Mouse (Mus musculus) liver, adult 2 months (tissue): Measurements from ENCODE around the gene Spin4. TPM values are rescaled to one million over a fixed set of nuclear protein-coding genes. Genes with fewer than 3 reads are reported as not detected.
A peak's percentile ranks its signal among the peaks of the same experiment; 100 is the strongest.

Experiments
- DNase-seq: peaks from one replicate; pipeline ENCODE4 v3.0.0-alpha.2; 2011; ENCODE audit warnings: low read depth, low spot score; ENCODE audit errors: extremely low read depth
- H3K27ac ChIP-seq: fragments of 200-500 bp; replicated peaks from 2 replicates; pipeline ENCODE4 v1.5.1; 2012; ENCODE audit warnings: low read depth, mild to moderate bottlenecking, control low read depth, inconsistent platforms, low read length; ENCODE audit not compliant: insufficient read depth
- H3K27me3 ChIP-seq: fragments of 200-500 bp; 2 replicates; pipeline ENCODE4 v1.6.1; 2012; ENCODE audit warnings: mild to moderate bottlenecking, moderate library complexity, low read length, inconsistent platforms; ENCODE audit not compliant: control insufficient read depth, insufficient read depth
- H3K36me3 ChIP-seq: fragments of 200-500 bp; 2 replicates; pipeline ENCODE4 v1.6.1; 2012; ENCODE audit warnings: low read length, inconsistent platforms; ENCODE audit not compliant: control insufficient read depth, insufficient read depth
- H3K4me1 ChIP-seq: fragments of 200-500 bp; 2 replicates; pipeline ENCODE4 v1.6.1; 2011; ENCODE audit warnings: low read length; ENCODE audit not compliant: control insufficient read depth, insufficient read depth
- H3K4me3 ChIP-seq: fragments of 200-500 bp; 2 replicates; pipeline ENCODE4 v1.5.1; 2011; ENCODE audit warnings: low read depth, mild to moderate bottlenecking, control low read depth, low read length, moderate library complexity; ENCODE audit not compliant: insufficient read depth
- H3K79me2 ChIP-seq: fragments of 200-500 bp; 2 replicates; pipeline ENCODE4 v1.6.1; 2012; ENCODE audit warnings: inconsistent platforms, mild to moderate bottlenecking, low read length, moderate library complexity; ENCODE audit not compliant: control insufficient read depth, insufficient read depth
- H3K9ac ChIP-seq: fragments of 200-500 bp; 2 replicates; pipeline ENCODE4 v1.6.1; 2012; ENCODE audit warnings: low read depth, mild to moderate bottlenecking, control low read depth, inconsistent platforms, low read length
- CTCF ChIP-seq: fragments of 200-500 bp; IDR thresholded peaks from 2 replicates; pipeline ENCODE4 v1.5.1; 2011; ENCODE audit warnings: low read depth, low read length, control low read depth
- POLR2A ChIP-seq: fragments of 200-500 bp; IDR thresholded peaks from 2 replicates; pipeline ENCODE4 v1.6.1; 2011; ENCODE audit warnings: low read length, control low read depth; ENCODE audit not compliant: insufficient read depth; ENCODE audit errors: extremely low read depth
- WGBS: fragments of 180-500 bp; shearing (Covaris S2); methylation state at CpG from one replicate; pipeline ENCODE4 v1.1.7; 2018; 5-methylcytosine and 5-hydroxymethylcytosine counted together
- polyA plus RNA-seq: library from polyadenylated mRNA; depleted of rRNA; stranded (reverse); fragments of >200 nt; gene quantifications from 2 replicates; pipeline ENCODE4 v1.2.3, GENCODE M21; 2012; rRNA removed
- total RNA-seq: library from RNA; depleted of rRNA; stranded (reverse); fragments of >200 nt; gene quantifications from 2 replicates; pipeline ENCODE4 v1.2.3, GENCODE M21; 2014; rRNA removed

The Spin4 gene
- total and polyA plus RNA-seq, 2 experiments = 0.12 to 0.65 TPM

GRCm38 (mm10) chrX:94990903-94991302 is 35.6 kb downstream of the Spin4 start:
- Histone ChIP-seq H3K36me3 (no peaks in the 10 kb centered on the region), H3K27ac (no peak overlapping the region), H3K4me1 (0 out of 2 replicates have a peak, but pooled peaks cover 4% of the 10 kb centered on the region), H3K4me3 (peak overlapping the region; percentile 62; the same call in 1 of the 2 replicates), H3K9ac (no peak overlapping the region), H3K79me2 (no peaks in the 10 kb centered on the region), H3K27me3 (no peaks in the 10 kb centered on the region)
- no peak for DNase-seq
- 75% methylated on average over 2 of the region's 2 CpGs for WGBS
- no peak for TF ChIP-seq POLR2A
- TF ChIP-seq CTCF = no peak

- Histone ChIP-seq H3K27ac (no peak overlapping the region), H3K9ac (peak overlapping the region; percentile 48), H3K79me2 (no peaks in the 10 kb centered on the region), H3K4me3 (peak overlapping the region; percentile 62), H3K36me3 (no peaks in the 10 kb centered on the region), H3K4me1 (0 out of 2 replicates have a peak, but pooled peaks cover 4% of the 10 kb centered on the region), H3K27me3 (no peaks in the 10 kb centered on the region)
- WGBS = 5% methylated on average over 25 of the region's 29 CpGs
- peak; percentile 8 for DNase-seq
- 0 out of 2 replicates have a peak, but pooled peaks have one; percentile 6 for TF ChIP-seq CTCF
- no peak for TF ChIP-seq POLR2A
Observed at GRCm38 (mm10) chrX:94990080-94990825, 36.2 kb downstream of the Spin4 start.

Other genes starting within 250 kb of the Spin4 start
- 1.3 and 4.3 TPM in 2 replicates for gene Arhgef9, start 170.2 kb upstream of the Spin4 start, total RNA-seq
- 1.3 and 1.7 TPM in 2 replicates for gene Arhgef9, start 170.2 kb upstream of the Spin4 start, polyA plus RNA-seq